Comparison of ENCODE assay signal across 10 mouse cellular contexts in the genomic region with DNA sequence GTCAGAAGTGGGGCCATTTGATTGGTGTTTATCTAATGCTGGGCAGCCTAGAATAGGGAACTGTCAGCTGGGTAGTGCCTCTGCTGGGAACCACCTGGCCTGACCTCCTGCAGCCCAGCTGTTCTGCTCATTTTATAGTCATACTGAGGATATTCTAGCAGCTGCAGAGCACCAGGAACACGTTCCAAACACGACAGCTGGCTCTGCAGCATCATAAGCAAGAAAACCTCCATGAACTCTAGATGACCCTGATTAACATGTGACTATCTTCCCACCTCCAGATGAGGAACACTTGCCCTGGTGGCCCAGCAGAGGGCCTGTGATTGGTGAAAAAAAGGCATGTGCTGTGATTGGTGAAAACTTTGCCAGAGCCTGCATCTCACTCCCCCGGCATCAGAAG.
DNase-seq lines count a peak whose midpoint lies in the region; ATAC-seq lines count a peak whose summit lies in the region.
"Had no signal": no experiment of that assay in that cellular context is flagged by ENCODE, and none has a peak within 500 bp of the region (broad histone marks: within the 10 kb centered on the region; RNA-seq: fewer than 3 reads in every experiment).

No protein-coding gene starts in this region.

- no peaks in the 10 kb centered on the region for H3K27me3 ChIP-seq in hindbrain, embryonic 10.5 days (ENCODE audit: insufficient read depth, poor library complexity, severe bottlenecking)
- no peaks in the 10 kb centered on the region for H3K27me3 ChIP-seq in hindbrain, embryonic 12.5 days
- H3K27me3 ChIP-seq in limb, embryonic 11.5 days (ENCODE audit: control insufficient read depth, insufficient read depth, low read length): no peaks in the 10 kb centered on the region
- H3K27me3 ChIP-seq: heart, embryonic 13.5 days had no signal

- peak; percentile 3 for DNase-seq in hindbrain, embryonic 10.5 days (ENCODE audit: low spot score)
- DNase-seq in gastrocnemius, postnatal 10 days: peak; percentile 17
- peak; percentile 33 for DNase-seq in limb, embryonic 11.5 days (ENCODE audit: low spot score)
- DNase-seq in ovary, postnatal 14 days (ENCODE audit: low spot score): peak; percentile 5
- DNase-seq in left cerebral cortex, postnatal 4 days: no peak
- DNase-seq in layer of hippocampus, postnatal 25 days (ENCODE audit: extremely low spot score in 1 of 2, low spot score in 1 of 2): no peak
- no peak for DNase-seq in cerebellum, adult 8-10 months

- ATAC-seq in hindbrain, embryonic 12.5 days (ENCODE audit: low FRiP score): no peak
- peak; percentile 86; the same call in 1 of the 2 replicates for ATAC-seq in limb, embryonic 11.5 days (ENCODE audit: insufficient number of reproducible peaks, low FRiP score, low TSS enrichment, low read depth)

- H3K4me3 ChIP-seq in hindbrain, embryonic 10.5 days: no peak overlapping the region
- H3K4me3 ChIP-seq in hindbrain, embryonic 12.5 days: no peak overlapping the region
- no peak overlapping the region for H3K4me3 ChIP-seq in limb, embryonic 11.5 days (ENCODE audit: low read depth, low read length)
- H3K4me3 ChIP-seq: heart, embryonic 13.5 days had no signal

- no peaks in the 10 kb centered on the region for H3K9me3 ChIP-seq in hindbrain, embryonic 10.5 days
- H3K9me3 ChIP-seq in hindbrain, embryonic 12.5 days (replicated peaks): no peaks in the 10 kb centered on the region
- H3K9me3 ChIP-seq in limb, embryonic 11.5 days (ENCODE audit: control insufficient read depth, low read length): no peaks in the 10 kb centered on the region
- H3K9me3 ChIP-seq: heart, embryonic 13.5 days had no signal

- WGBS in hindbrain, embryonic 10.5 days: 49% methylated on average over 3 of the region's 3 CpGs
- WGBS in hindbrain, embryonic 12.5 days: 36% methylated on average over 3 of the region's 3 CpGs
- WGBS in limb, embryonic 11.5 days: 13% methylated on average over 3 of the region's 3 CpGs

- no peak overlapping the region for H3K27ac ChIP-seq in hindbrain, embryonic 10.5 days
- H3K27ac ChIP-seq in hindbrain, embryonic 12.5 days: no peak overlapping the region
- no peak overlapping the region for H3K27ac ChIP-seq in limb, embryonic 11.5 days (replicated peaks; ENCODE audit: low read depth, low read length)
- H3K27ac ChIP-seq: heart, embryonic 13.5 days; macrophage had no signal

- H3K4me1 ChIP-seq in hindbrain, embryonic 10.5 days (replicated peaks): no peaks in the 10 kb centered on the region
- H3K4me1 ChIP-seq in hindbrain, embryonic 12.5 days: no peaks in the 10 kb centered on the region
- H3K4me1 ChIP-seq in limb, embryonic 11.5 days (ENCODE audit: control insufficient read depth, insufficient read depth, low read length): no peaks in the 10 kb centered on the region
- H3K4me1 ChIP-seq: heart, embryonic 13.5 days had no signal

- H3K4me2 ChIP-seq in hindbrain, embryonic 12.5 days (replicated peaks): no peak overlapping the region
- H3K4me2 ChIP-seq in limb, embryonic 11.5 days (ENCODE audit: low read depth, severe bottlenecking): no peak overlapping the region
- H3K4me2 ChIP-seq: heart, embryonic 13.5 days had no signal

- no peak overlapping the region for H3K9ac ChIP-seq in hindbrain, embryonic 12.5 days
- no peak overlapping the region for H3K9ac ChIP-seq in limb, embryonic 11.5 days (ENCODE audit: low read length)
- H3K9ac ChIP-seq: heart, embryonic 13.5 days had no signal

- intact Hi-C loops in left cerebral cortex, postnatal 4 days (cut with DNase I): no loop called here

- H3K36me3 ChIP-seq in hindbrain, embryonic 10.5 days: no peaks in the 10 kb centered on the region
- H3K36me3 ChIP-seq in hindbrain, embryonic 12.5 days: no peaks in the 10 kb centered on the region
- H3K36me3 ChIP-seq in limb, embryonic 11.5 days (ENCODE audit: control insufficient read depth, insufficient read depth, low read length): no peaks in the 10 kb centered on the region
- H3K36me3 ChIP-seq: heart, embryonic 13.5 days had no signal

Comparison
In these comparisons a context has a peak if more than half of its experiments do, and no peak if none do; other contexts are left out.
1. DNase-seq: peak in hindbrain, embryonic 10.5 days (single experiment), gastrocnemius, postnatal 10 days (single experiment), limb, embryonic 11.5 days (single experiment) and ovary, postnatal 14 days (single experiment); none in left cerebral cortex, postnatal 4 days (single experiment), layer of hippocampus, postnatal 25 days (0 of 2) and cerebellum, adult 8-10 months (single experiment).